Mouse (Mus musculus): ENCODE data around the gene Stpg4. TPM values are rescaled to one million over a fixed set of nuclear protein-coding genes. Genes with fewer than 3 reads are reported as not detected.

Stpg4 gene
- polyA plus RNA-seq, 1 experiment = not detected

DNA sequence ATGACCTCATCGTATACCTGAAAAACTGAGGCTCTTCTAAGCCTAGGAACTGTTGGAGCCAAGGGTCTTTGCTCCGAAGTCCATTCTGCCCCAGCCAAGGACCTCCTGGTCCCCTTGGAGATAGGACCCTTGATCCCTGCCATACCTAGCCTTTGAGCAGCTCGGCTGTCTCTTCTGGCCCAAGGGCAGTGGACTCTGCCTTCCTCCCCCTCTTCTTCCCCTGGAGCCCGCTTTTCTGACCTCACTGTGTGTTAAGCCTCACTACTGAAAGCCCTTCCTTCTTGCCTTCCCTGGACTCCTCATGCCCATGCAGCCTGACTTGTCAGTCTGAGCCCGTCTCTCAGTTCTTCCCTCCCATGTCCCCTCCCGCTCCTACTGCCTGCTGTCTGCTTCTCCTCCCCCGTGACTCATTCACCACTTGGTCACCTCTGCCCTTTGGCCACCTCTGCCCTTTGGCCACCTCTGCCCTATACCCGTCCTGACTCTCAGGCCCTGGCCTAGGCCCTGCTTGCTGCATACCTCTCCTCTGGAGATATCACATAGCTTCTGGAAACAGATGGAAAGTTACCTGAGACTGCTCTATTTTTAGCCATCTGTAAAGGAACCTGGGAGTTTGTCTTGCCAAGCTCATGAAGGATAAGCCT is 84.4 kb downstream of the Stpg4 start:
- H3K27ac ChIP-seq (ENCODE audit: insufficient read depth, low read depth, low read length) = no peak overlapping the region
- H3K4me1 ChIP-seq (ENCODE audit: control insufficient read depth, insufficient read depth, low read length) = peaks cover 9% of the 10 kb centered on the region; the same call in 1 of the 2 replicates
- TF ChIP-seq POLR2A (IDR thresholded peaks at IDR 0.05; ENCODE audit: insufficient read depth, low read depth, low read length) (no peak), CTCF (IDR thresholded peaks at IDR 0.05; ENCODE audit: insufficient read depth, low read depth, low read length) (no peak)
- H3K4me3 ChIP-seq (ENCODE audit: insufficient read depth, low read depth, low read length) = no peak overlapping the region
- 94% methylated on average over 8 of the region's 8 CpGs for WGBS

Other genes with a start within 250 kb of the Stpg4 start
- not detected in 2 replicates for gene Mcfd2, start 161.8 kb downstream of the Stpg4 start, polyA plus RNA-seq (2012; ENCODE audit: insufficient read depth, insufficient read length, low replicate concordance, missing spikeins)
- not detected in 2 replicates for gene Ttc7, start 144.9 kb downstream of the Stpg4 start, polyA plus RNA-seq (2012; ENCODE audit: insufficient read depth, insufficient read length, low replicate concordance, missing spikeins)
- 549 and 1,470 TPM in 2 replicates for gene Calm2, start 19.2 kb upstream of the Stpg4 start, polyA plus RNA-seq (2012; ENCODE audit: insufficient read depth, insufficient read length, low replicate concordance, missing spikeins)
- gene Epcam, start 208.2 kb upstream of the Stpg4 start, polyA plus RNA-seq (2012; ENCODE audit: insufficient read depth, insufficient read length, low replicate concordance, missing spikeins) = not detected in 2 replicates
- gene Msh2, start 244.6 kb upstream of the Stpg4 start, polyA plus RNA-seq (2012; ENCODE audit: insufficient read depth, insufficient read length, low replicate concordance, missing spikeins) = not detected in 2 replicates